Mouse (Mus musculus) frontal cortex, postnatal 36 days (tissue): Measurements from ENCODE around the gene Caly.

Experiments
- DNase-seq, 2 experiments: peaks; one replicate each; pipeline ENCODE4 v3.0.0; 2022; ENCODE audit warnings: low spot score in 2 of 2

Gene Caly

GRCm38 (mm10) chr7:140082242-140082678 is at the start of gene Caly:
TSS of gene Caly (minus strand) at chr7:140082548.
- DNase-seq: peak; percentile 93 to 95

GRCm38 (mm10) chr7:140127911-140128310 is 45.6 kb upstream of the Caly start:
- DNase-seq: no peak

GRCm38 (mm10) chr7:140126934-140127333 is 44.6 kb upstream of the Caly start:
- no peak for DNase-seq

- DNase-seq: no peak
These were observed 43.6 kb upstream of the Caly start for GRCm38 (mm10) chr7:140126022-140126350.

GRCm38 (mm10) chr7:140125278-140126021 is 43.1 kb upstream of the Caly start:
- peak; percentile 84 to 85 for DNase-seq

- no peak for DNase-seq
These were observed 42.0 kb upstream of the Caly start for GRCm38 (mm10) chr7:140124382-140124781.

GRCm38 (mm10) chr7:140122765-140123164 is 40.4 kb upstream of the Caly start:
- no peak for DNase-seq

GRCm38 (mm10) chr7:140121338-140121910 is 39.1 kb upstream of the Caly start:
- no peak for DNase-seq

GRCm38 (mm10) chr7:140120484-140120883 is 38.1 kb upstream of the Caly start:
- DNase-seq: no peak

GRCm38 (mm10) chr7:140116329-140117054 is 34.1 kb upstream of the Caly start, which contains the start of gene Echs1:
TSS of gene Echs1 (minus strand) at chr7:140116476.
- DNase-seq: peak; percentile 82 to 87

GRCm38 (mm10) chr7:140115583-140116328 is 33.4 kb upstream of the Caly start, which contains the start of gene Paox:
TSS of gene Paox (plus strand) at chr7:140115799.
- DNase-seq: peak; percentile 28 to 69

GRCm38 (mm10) chr7:140111943-140112342 is 29.6 kb upstream of the Caly start:
- no peak for DNase-seq

GRCm38 (mm10) chr7:140104009-140104408 is 21.7 kb upstream of the Caly start:
- no peak for DNase-seq

- peak; percentile 83 to 86 for DNase-seq
These were observed 19.9 kb upstream of the Caly start, which contains the start of gene Fuom for GRCm38 (mm10) chr7:140101993-140102860. TSS of gene Fuom (minus strand) at chr7:140102441.

- DNase-seq: peak in 1 of 2 experiments; percentile 21
These were observed 19.1 kb upstream of the Caly start for GRCm38 (mm10) chr7:140101498-140101897.

- no peak for DNase-seq
These were observed 16.1 kb upstream of the Caly start for GRCm38 (mm10) chr7:140098466-140098865.

- DNase-seq: no peak
These were observed 13.7 kb upstream of the Caly start for GRCm38 (mm10) chr7:140096055-140096454.

- no peak for DNase-seq
These were observed 13.2 kb upstream of the Caly start for GRCm38 (mm10) chr7:140095556-140095955.

GRCm38 (mm10) chr7:140094954-140095353 is 12.6 kb upstream of the Caly start:
- no peak for DNase-seq

- DNase-seq: no peak
These were observed 10.7 kb upstream of the Caly start, which contains the start of gene Prap1 for GRCm38 (mm10) chr7:140092924-140093528. TSS of gene Prap1 (plus strand) at chr7:140093395.
